Mouse (Mus musculus): ENCODE measurements around the gene Gm10447.

GRCm38 (mm10) chr11:53496946-53497345 lies 40.0 kb upstream of the Gm10447 start:
- TF ChIP-seq CTCF (IDR thresholded peaks at IDR 0.05), result no peak
- no peak for TF ChIP-seq EP300 (IDR thresholded peaks at IDR 0.05)

All from lung, postnatal 0 days (tissue).